Mouse (Mus musculus) ovary, adult 18-20 months (tissue): ENCODE data around the gene Ctdnep1.
"Not testable (repeated sequence)": the region's sequence is repeated elsewhere in the genome, so short reads cannot be mapped to it uniquely, and the experiment has no call there.

Source experiments
- DNase-seq: peaks from one replicate; pipeline ENCODE4 v3.0.0; 2022; ENCODE audit warnings: low spot score, mixed read lengths

The Ctdnep1 gene

GRCm38 (mm10) chr11:70010961-70011360 is 30.0 kb downstream of the Ctdnep1 start:
- no peak for DNase-seq

- DNase-seq, result no peak
Measured at GRCm38 (mm10) chr11:70012931-70013330, 32.0 kb downstream of the Ctdnep1 start.

GRCm38 (mm10) chr11:70013408-70013807 is 32.5 kb downstream of the Ctdnep1 start:
- DNase-seq, result no peak

- DNase-seq, result no peak
Measured at GRCm38 (mm10) chr11:70014051-70014450, 33.1 kb downstream of the Ctdnep1 start.

- peak; percentile 78 for DNase-seq
Measured at GRCm38 (mm10) chr11:70014880-70015558, 34.1 kb downstream of the Ctdnep1 start, which contains the start of gene Acadvl. Acadvl (minus strand) TSS chr11:70015411.

- no peak for DNase-seq
Measured at GRCm38 (mm10) chr11:70015677-70016076, 34.7 kb downstream of the Ctdnep1 start.

- not testable (repeated sequence) for DNase-seq
Measured at GRCm38 (mm10) chr11:70016177-70016576, 35.2 kb downstream of the Ctdnep1 start.

- DNase-seq, result no peak
Measured at GRCm38 (mm10) chr11:70016669-70017068, 35.7 kb downstream of the Ctdnep1 start, which contains the start of gene Dlg4. Dlg4 (plus strand) TSS chr11:70016942.

- no peak for DNase-seq
Measured at GRCm38 (mm10) chr11:70017199-70017767, 36.3 kb downstream of the Ctdnep1 start.

- no peak for DNase-seq
Measured at GRCm38 (mm10) chr11:70018131-70018990, 37.4 kb downstream of the Ctdnep1 start.

GRCm38 (mm10) chr11:70019495-70020021 is 38.6 kb downstream of the Ctdnep1 start:
- no peak for DNase-seq

- DNase-seq, result no peak
Measured at GRCm38 (mm10) chr11:70020022-70020631, 39.2 kb downstream of the Ctdnep1 start.

- peak; percentile 67 for DNase-seq
Measured at GRCm38 (mm10) chr11:70020731-70021263, 39.8 kb downstream of the Ctdnep1 start.

GRCm38 (mm10) chr11:70021264-70022132 is 40.5 kb downstream of the Ctdnep1 start:
- peak; percentile 92 for DNase-seq

- DNase-seq, result no peak
Measured at GRCm38 (mm10) chr11:70023481-70024150, 42.7 kb downstream of the Ctdnep1 start.

GRCm38 (mm10) chr11:70024151-70024514 is 43.2 kb downstream of the Ctdnep1 start:
- DNase-seq, result no peak

GRCm38 (mm10) chr11:70026689-70027088 is 45.7 kb downstream of the Ctdnep1 start:
- no peak for DNase-seq

GRCm38 (mm10) chr11:70027397-70027796 is 46.4 kb downstream of the Ctdnep1 start:
- DNase-seq, result no peak

GRCm38 (mm10) chr11:70028401-70029129 is 47.6 kb downstream of the Ctdnep1 start:
- no peak for DNase-seq
